Mouse (Mus musculus) layer of hippocampus, adult 9-10 months (tissue): ENCODE results near the gene Olfr998.
"Not testable (repeated sequence)": the region's sequence is repeated elsewhere in the genome, so short reads cannot be mapped to it uniquely, and the experiment has no call there.

Source experiments
- DNase-seq: peaks from one replicate; pipeline ENCODE4 v3.0.0; 2022; ENCODE audit warnings: low spot score

Gene Olfr998

DNA sequence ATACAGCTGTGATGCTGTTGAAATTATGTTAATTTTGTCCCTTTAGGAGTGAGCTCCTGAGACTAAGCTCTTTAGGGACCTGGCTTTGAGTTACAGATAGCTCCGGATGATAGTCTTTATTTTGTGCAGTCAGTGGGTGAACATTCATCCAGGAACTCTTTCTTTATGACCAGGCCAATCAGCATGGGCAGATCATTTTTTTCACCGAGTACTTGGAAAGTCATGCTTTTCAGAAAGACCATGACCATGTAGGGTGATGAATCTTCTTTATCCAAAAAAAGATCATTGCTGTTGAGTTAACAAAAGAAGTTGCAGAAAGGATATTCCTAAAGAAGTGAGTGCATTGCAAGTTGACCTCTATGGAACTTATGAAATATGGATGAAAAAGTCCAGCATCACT, at the start of gene Olfr998:
TSS of gene Olfr998 (plus strand) at position 301 of the 400 bp plus-strand sequence.
- not testable (repeated sequence) for DNase-seq

DNA sequence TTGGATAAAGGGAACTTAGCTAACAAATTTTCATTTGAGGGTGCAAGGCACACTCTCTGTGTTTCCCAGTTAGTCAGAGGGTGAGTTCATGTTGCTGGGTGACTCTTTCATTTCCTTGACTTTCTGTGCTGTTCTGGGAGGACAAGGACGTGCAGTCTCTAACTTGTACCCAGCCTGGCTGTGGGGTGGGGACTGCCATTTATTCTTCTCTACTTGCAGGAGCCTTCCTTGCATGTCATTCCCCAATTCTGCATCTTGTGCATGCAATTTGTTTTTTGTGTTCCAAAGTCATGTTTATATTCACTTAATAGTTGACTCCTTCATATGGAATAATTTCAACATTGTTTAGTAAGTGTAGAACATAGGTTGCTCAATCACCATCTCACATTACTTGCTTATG, 33.9 kb upstream of the Olfr998 start:
- DNase-seq: no peak

GRCm38 (mm10) chr2:85560226-85560625, 28.5 kb upstream of the Olfr998 start:
- no peak for DNase-seq

DNA sequence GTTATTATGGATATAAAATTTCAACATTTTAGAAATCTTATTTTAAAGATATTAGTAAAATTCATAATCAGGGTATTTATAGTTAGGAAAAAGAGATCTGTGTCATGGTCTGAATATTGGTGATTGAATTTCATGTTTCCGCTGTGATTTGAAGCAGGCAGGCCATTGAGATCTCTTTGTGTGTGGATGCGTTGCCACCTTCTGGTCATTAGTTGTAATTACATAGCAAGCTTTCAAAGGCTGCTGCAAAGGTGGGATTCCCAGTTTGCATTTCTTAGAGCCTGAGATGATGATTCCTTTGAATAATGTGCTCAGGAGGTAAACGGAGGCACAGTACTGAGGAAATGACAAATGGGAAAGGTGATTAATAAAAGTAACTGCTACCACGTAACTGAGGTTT, 27.6 kb upstream of the Olfr998 start:
- DNase-seq: peak; percentile 73

- no peak for DNase-seq
Observed at GRCm38 (mm10) chr2:85578915-85579314, 9.8 kb upstream of the Olfr998 start, which contains the start of gene Olfr996. Olfr996 (plus strand) TSS chr2:85579215.

DNA sequence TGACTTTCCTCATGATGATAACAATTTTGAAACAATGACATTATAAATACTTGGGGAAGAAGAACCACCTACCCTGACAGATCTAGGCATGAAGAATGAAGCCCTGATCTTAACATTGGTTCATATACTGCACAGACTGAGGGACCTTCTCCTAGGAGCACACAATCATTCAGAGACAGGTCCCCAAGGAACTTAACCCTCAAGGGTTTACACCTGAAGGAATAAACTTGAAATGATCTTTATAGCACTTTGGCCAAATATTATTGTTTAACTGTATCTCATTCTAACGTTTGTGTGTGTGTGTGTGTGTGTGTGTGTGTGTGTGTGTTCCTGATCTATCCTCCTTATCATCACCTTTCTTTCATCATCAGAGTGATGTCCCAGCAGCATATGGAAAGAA, 23.1 kb downstream of the Olfr998 start, which contains the start of gene Olfr1000:
TSS of gene Olfr1000 (minus strand) at position 101 of the 400 bp plus-strand sequence.
- no peak for DNase-seq
